Mouse (Mus musculus) bone marrow, adult 2 months (tissue): ENCODE data around the gene Tha1.

ENCODE experiments used
- CTCF ChIP-seq: fragments of 200-500 bp; IDR thresholded peaks from 2 replicates; pipeline ENCODE4 v1.5.1; 2011; ENCODE audit warnings: low read length, control low read depth; ENCODE audit not compliant: control insufficient read depth, insufficient read depth
- POLR2A ChIP-seq: fragments of 200-500 bp; IDR thresholded peaks from 2 replicates; pipeline ENCODE4 v1.6.1; 2011; ENCODE audit warnings: low read depth, mild to moderate bottlenecking, control low read depth, low read length, borderline replicate concordance; ENCODE audit not compliant: control insufficient read depth

GRCm38 (mm10) chr11:117912684-117913352 lies 39.5 kb upstream of the Tha1 start:
- TF ChIP-seq CTCF (peak; percentile 95), POLR2A (no peak)
